Mouse (Mus musculus): ENCODE measurements around the gene Nkpd1. TPM values are rescaled to one million over a fixed set of nuclear protein-coding genes. Genes with fewer than 3 reads are reported as not detected.

Nkpd1 gene
- polyA plus RNA-seq, 1 experiment from 2014 or later, result 0.32 TPM

- no peak for ATAC-seq (ENCODE audit: low FRiP score)
- H3K27ac ChIP-seq, result no peak overlapping the region
- H3K4me2 ChIP-seq, result peak overlapping the region; percentile 42
- no peaks in the 10 kb centered on the region for H3K9me3 ChIP-seq
- 6% methylated on average over 26 of the region's 26 CpGs for WGBS
- peaks cover 15% of the 10 kb centered on the region for H3K4me1 ChIP-seq (replicated peaks)
- peaks cover 79% of the 10 kb centered on the region for H3K27me3 ChIP-seq
- peak overlapping the region; percentile 63 for H3K9ac ChIP-seq
- no peaks in the 10 kb centered on the region for H3K36me3 ChIP-seq
- peak overlapping the region; percentile 22; the same call in 1 of the 2 replicates for H3K4me3 ChIP-seq
Measured at GRCm38 (mm10) chr7:19491731-19492130, 25.9 kb upstream of the Nkpd1 start.

- 84% methylated on average over 25 of the region's 25 CpGs for WGBS
- Histone ChIP-seq H3K9ac (no peak overlapping the region), H3K36me3 (no peaks in the 10 kb centered on the region), H3K27me3 (peaks cover 49% of the 10 kb centered on the region), H3K4me2 (no peak overlapping the region), H3K27ac (no peak overlapping the region), H3K9me3 (no peaks in the 10 kb centered on the region), H3K4me3 (no peak overlapping the region), H3K4me1 (replicated peaks) (peaks cover 12% of the 10 kb centered on the region)
- ATAC-seq (ENCODE audit: low FRiP score), result no peak
Measured at GRCm38 (mm10) chr7:19494751-19495474, 22.7 kb upstream of the Nkpd1 start.

DNA sequence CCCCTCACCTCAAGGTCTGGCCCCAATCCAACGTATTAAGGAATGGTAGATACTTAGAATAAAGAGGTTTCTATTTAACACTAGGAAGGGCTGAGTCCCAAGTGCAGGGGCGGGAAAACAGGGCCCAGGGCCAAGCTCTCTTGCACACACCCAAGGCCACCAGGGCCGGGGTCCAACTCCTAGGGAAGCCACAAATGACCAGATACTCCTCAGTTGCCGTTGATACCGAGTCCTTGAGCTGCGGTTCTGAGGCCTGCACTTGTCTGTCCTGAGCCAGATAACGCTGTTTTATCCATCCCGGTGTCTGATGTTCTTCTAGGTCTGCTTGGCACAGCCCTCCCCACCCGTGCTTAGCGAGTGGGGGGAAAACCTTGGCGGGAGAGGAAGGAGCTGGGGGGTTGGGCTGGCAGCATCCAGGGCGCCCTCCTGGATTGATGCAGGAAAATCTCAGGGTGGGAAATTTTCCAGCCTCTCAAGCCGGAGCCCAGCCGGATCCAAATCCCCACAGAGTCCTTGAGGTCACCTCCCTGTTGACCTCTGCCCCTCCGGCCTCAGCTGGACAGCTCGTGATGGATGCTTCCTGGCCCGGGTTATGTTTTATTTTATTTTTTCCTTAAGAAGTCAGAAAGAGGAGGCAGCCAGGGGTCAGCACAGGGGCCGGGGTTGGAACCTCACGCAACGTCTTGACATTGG is 22.0 kb upstream of the Nkpd1 start:
- 67% methylated on average over 20 of the region's 20 CpGs for whole genome bisulfite sequencing
- Histone ChIP-seq H3K27ac (no peak overlapping the region), H3K27me3 (peaks cover 42% of the 10 kb centered on the region), H3K9me3 (no peaks in the 10 kb centered on the region), H3K4me2 (no peak overlapping the region), H3K36me3 (no peaks in the 10 kb centered on the region), H3K9ac (no peak overlapping the region), H3K4me1 (replicated peaks) (peaks cover 11% of the 10 kb centered on the region), H3K4me3 (no peak overlapping the region)
- no peak for ATAC-seq (ENCODE audit: low FRiP score)

DNA sequence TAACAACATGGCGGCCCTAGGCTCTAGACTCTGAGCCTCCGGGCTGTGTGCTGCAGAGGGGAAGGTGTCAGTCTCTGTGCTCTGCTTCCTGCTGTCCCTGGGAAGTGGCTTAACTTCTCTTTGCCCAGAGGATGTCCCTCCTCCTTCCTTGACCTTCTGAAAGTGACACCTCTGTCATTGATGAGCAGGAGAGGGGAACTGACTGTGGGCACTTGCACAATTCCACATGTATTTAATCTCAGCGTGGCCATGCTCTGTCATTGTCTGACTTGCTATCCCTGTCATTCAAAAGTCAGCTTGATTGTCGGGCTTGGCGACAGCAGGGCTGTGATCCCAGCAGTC is 21.5 kb upstream of the Nkpd1 start:
- no peaks in the 10 kb centered on the region for H3K9me3 ChIP-seq
- no peak overlapping the region for H3K4me2 ChIP-seq
- no peak overlapping the region for H3K4me3 ChIP-seq
- H3K36me3 ChIP-seq, result no peaks in the 10 kb centered on the region
- ATAC-seq (ENCODE audit: low FRiP score), result no peak
- no peak overlapping the region for H3K27ac ChIP-seq
- H3K27me3 ChIP-seq, result peaks cover 36% of the 10 kb centered on the region
- WGBS, result 57% methylated on average over 5 of the region's 5 CpGs
- no peak overlapping the region for H3K9ac ChIP-seq
- H3K4me1 ChIP-seq (replicated peaks), result peaks cover 11% of the 10 kb centered on the region

- no peak for ATAC-seq (ENCODE audit: low FRiP score)
- WGBS, result 85% methylated on average over 4 of the region's 4 CpGs
Measured at GRCm38 (mm10) chr7:19498326-19498725, 19.3 kb upstream of the Nkpd1 start.

DNA sequence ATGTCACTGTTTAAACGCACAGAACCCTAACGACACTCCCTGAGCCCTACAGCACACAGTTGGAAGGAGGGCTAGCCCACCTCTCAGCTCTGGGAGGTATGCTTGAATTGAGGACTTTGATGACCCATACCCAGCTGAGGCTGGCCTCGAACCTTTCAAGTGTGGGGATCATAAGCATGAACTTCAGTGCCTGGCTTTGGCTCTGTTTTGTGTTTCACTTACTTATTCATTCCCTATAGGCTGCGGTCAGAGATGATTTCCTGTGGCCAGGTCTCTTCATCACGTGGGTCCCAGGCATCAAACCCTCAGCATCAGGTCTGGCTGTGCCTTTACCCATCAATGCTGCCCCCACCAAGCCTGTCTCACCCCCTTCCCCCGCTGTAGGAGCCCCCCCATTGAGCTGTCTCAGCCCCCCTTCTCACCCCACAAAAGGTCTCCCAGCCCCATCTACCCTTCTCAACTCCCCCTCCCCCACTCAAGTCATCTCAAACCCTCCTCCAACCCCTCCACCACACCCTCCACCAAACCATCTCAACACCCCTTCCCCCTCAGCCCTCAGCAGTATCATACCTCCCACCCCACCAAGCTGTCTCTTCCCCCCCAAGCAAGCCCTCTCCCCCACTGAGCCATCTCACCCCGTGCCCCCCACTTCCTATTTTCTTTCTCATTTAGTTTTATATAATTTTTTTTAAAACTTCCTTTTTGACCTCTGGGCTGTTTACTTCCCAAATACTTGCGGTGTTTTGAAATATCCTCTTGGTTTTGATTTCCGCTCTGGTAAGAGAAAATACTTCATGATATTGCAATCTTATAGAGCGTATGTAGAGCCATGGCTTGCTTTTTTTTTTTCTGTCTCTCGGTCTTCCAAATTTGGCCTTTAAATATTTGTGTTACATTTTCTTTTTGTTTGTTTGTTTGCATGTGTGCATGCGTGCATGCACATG is 16.9 kb upstream of the Nkpd1 start:
- Histone ChIP-seq H3K9ac (no peak overlapping the region), H3K36me3 (no peaks in the 10 kb centered on the region), H3K4me2 (no peak overlapping the region), H3K9me3 (no peaks in the 10 kb centered on the region), H3K4me1 (replicated peaks) (0 out of 2 replicates have a peak, but pooled peaks cover 2% of the 10 kb centered on the region), H3K4me3 (no peak overlapping the region), H3K27me3 (0 out of 2 replicates have a peak, but pooled peaks cover under 1% of the 10 kb centered on the region), H3K27ac (no peak overlapping the region)
- ATAC-seq (ENCODE audit: low FRiP score), result no peak
- WGBS, result 74% methylated on average over 12 of the region's 12 CpGs

More at GRCm38 (mm10) chr7:19498326-19498725, 19.3 kb upstream of the Nkpd1 start:
- Histone ChIP-seq H3K27me3 (peaks cover 15% of the 10 kb centered on the region), H3K4me3 (no peak overlapping the region), H3K9ac (no peak overlapping the region), H3K4me2 (no peak overlapping the region), H3K27ac (no peak overlapping the region), H3K9me3 (no peaks in the 10 kb centered on the region), H3K36me3 (no peaks in the 10 kb centered on the region), H3K4me1 (replicated peaks) (0 out of 2 replicates have a peak, but pooled peaks cover 4% of the 10 kb centered on the region)

GRCm38 (mm10) chr7:19501658-19502057 is 16.0 kb upstream of the Nkpd1 start:
- Histone ChIP-seq H3K9me3 (no peaks in the 10 kb centered on the region), H3K27me3 (no peaks in the 10 kb centered on the region), H3K4me3 (no peak overlapping the region), H3K9ac (no peak overlapping the region), H3K4me1 (replicated peaks) (peaks cover 6% of the 10 kb centered on the region), H3K4me2 (no peak overlapping the region), H3K36me3 (no peaks in the 10 kb centered on the region), H3K27ac (no peak overlapping the region)
- ATAC-seq (ENCODE audit: low FRiP score), result no peak
- 86% methylated on average over 4 of the region's 4 CpGs for WGBS

- Histone ChIP-seq H3K9ac (no peak overlapping the region), H3K4me1 (replicated peaks) (peaks cover 19% of the 10 kb centered on the region), H3K4me3 (no peak overlapping the region), H3K27me3 (no peaks in the 10 kb centered on the region), H3K9me3 (no peaks in the 10 kb centered on the region), H3K27ac (no peak overlapping the region), H3K4me2 (no peak overlapping the region), H3K36me3 (no peaks in the 10 kb centered on the region)
- no peak for ATAC-seq (ENCODE audit: low FRiP score)
- WGBS, result 40% methylated on average over 5 of the region's 5 CpGs
Measured at GRCm38 (mm10) chr7:19503481-19504068, 14.1 kb upstream of the Nkpd1 start.

- Histone ChIP-seq H3K9ac (peak overlapping the region; percentile 91), H3K27ac (no peak overlapping the region), H3K4me3 (peak overlapping the region; percentile 79), H3K36me3 (no peaks in the 10 kb centered on the region), H3K4me2 (peak overlapping the region; percentile 88), H3K4me1 (replicated peaks) (peaks cover 30% of the 10 kb centered on the region), H3K27me3 (no peaks in the 10 kb centered on the region), H3K9me3 (no peaks in the 10 kb centered on the region)
- WGBS, result 21% methylated on average over 6 of the region's 6 CpGs
- no peak for ATAC-seq (ENCODE audit: low FRiP score)
Measured at GRCm38 (mm10) chr7:19506326-19506725, 11.3 kb upstream of the Nkpd1 start.

DNA sequence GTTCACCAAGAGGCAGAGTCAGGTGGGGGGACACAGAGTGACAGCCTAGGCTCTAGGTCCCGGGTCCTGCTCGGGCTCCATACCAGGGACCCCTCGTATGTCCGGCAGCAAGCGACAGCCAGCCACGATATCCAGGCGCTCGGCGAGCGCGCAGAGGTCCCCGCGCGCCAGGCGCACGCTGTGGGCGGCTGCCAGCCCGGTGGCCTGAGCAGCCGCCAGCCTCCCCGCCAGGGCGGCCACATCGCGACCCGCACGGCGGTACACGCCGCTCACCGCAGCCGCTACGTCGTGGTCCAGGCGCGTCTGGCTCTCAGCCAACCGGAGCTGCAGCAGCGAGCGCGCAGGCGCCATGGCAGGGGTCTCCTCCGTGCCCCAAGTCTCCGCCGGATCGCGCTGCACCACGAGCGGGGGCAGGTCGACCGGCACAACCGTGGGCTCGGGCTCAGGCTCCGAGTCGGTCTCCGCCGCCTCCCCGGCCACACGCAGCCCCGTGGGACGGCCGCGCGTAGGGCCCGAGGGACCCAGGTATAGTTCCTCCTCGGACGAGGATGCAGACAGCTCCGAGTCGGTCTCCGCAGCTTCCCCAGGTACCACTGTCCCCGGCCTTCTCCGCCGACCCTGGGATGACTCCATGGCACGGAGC is 10.5 kb upstream of the Nkpd1 start:
- H3K27me3 ChIP-seq, result no peaks in the 10 kb centered on the region
- WGBS, result 1% methylated on average over 71 of the region's 71 CpGs
- H3K27ac ChIP-seq, result peak overlapping the region; percentile 88
- H3K36me3 ChIP-seq, result no peaks in the 10 kb centered on the region
- H3K9ac ChIP-seq, result peak overlapping the region; percentile 91
- peak overlapping the region; percentile 79 for H3K4me3 ChIP-seq
- H3K9me3 ChIP-seq, result no peaks in the 10 kb centered on the region
- 0 out of 2 replicates have a peak, but pooled peaks have one; percentile 19 for ATAC-seq (ENCODE audit: low FRiP score)
- peaks cover 30% of the 10 kb centered on the region for H3K4me1 ChIP-seq (replicated peaks)
- H3K4me2 ChIP-seq, result peak overlapping the region; percentile 88

DNA sequence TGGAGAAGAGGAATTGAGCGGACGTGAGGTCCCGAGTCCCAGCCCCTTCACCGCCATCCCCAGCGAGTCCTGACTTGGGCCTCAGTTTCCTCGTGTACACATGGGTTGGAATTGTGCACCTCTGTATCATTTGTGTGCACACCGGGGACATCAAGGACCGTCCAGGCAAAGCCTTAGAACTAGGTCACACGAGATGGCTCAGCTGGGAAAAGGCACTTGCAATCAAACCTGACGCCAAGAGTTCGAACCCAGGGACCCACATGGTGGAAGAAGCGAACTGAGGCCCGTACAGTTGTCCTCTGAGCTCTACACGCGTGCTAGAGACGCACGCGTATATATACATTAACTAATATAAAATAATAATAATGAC is 10.0 kb upstream of the Nkpd1 start:
- Histone ChIP-seq H3K27me3 (no peaks in the 10 kb centered on the region), H3K4me1 (replicated peaks) (peaks cover 30% of the 10 kb centered on the region), H3K36me3 (no peaks in the 10 kb centered on the region), H3K4me3 (peak overlapping the region; percentile 79), H3K27ac (peak overlapping the region; percentile 88), H3K4me2 (peak overlapping the region; percentile 88), H3K9me3 (no peaks in the 10 kb centered on the region), H3K9ac (peak overlapping the region; percentile 91)
- WGBS, result 4% methylated on average over 18 of the region's 18 CpGs
- no peak for ATAC-seq (ENCODE audit: low FRiP score)
